Mouse (Mus musculus) left cerebral cortex, postnatal 14 days (tissue): Measurements from ENCODE around the gene Gmppb. TPM values are rescaled to one million over a fixed set of nuclear protein-coding genes. Genes with fewer than 3 reads are reported as not detected.

Experiments used
- DNase-seq, 2 experiments: peaks; one replicate each; pipeline ENCODE4 v3.0.0; 2021 to 2022; ENCODE audit warnings: low spot score in 2 of 2, mixed read lengths in 1 of 2
- intact Hi-C: fragments of 180-260 bp; cut with DNase I; formaldehyde crosslinking; loops from one replicate; pipeline ENCODE4 v1.15.1; 2025
- total RNA-seq, 2 experiments: library from RNA; stranded (reverse); gene quantifications; 2 replicates each; pipeline ENCODE4 v1.2.3; 2021

Gmppb gene
- total RNA-seq, 2 experiments from 2014 or later: 19.0 to 22.1 TPM

DNA sequence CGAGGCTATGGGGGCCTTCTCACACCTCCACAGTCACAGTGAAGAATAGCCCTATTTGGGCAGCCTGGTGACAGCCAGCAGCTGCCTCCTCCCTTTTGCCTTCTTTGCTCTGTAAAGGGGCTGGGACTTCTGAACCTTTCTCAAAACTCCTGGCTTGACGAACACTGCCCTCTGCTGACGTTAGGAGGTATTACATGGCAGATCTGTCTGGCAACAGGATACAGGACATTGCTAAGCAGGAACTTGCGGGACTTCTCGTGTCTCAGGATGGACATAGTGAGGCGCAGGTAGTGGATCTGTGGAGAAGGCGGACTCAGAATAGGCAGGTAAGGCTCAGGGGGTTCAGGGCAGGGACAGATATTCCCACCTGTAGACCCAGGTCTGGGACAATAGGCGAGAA lies 18.9 kb downstream of the Gmppb start:
- peak; percentile 88 to 89 for DNase-seq
- intact Hi-C loops: loop anchor here (5.0 kb wide), 1 partner anchor 166 kb away; no protein-coding TSS in a partner anchor

DNA sequence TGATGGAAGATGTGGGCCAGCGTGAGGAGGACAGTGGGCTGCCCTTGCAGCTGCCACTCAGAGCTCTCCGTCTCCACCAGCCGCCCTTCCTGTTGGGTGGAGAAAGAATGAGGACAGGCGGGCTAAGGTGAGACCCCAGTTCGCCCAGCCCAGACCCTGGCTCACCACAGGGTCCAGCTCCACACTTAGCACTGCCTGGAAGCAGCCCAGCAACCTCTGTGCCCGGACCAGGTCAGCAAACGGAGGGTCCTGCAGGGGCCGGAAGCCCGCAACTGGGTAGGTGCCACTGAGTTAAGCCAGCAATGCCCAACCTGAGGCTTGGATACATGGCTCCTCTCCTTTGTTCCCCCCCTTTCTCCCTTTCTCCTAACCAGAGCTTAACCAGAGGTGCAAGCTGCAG lies 20.0 kb downstream of the Gmppb start:
- intact Hi-C loops: loop anchor here (5.0 kb wide), 1 partner anchor 167 kb away; no protein-coding TSS in a partner anchor
- no peak for DNase-seq

DNA sequence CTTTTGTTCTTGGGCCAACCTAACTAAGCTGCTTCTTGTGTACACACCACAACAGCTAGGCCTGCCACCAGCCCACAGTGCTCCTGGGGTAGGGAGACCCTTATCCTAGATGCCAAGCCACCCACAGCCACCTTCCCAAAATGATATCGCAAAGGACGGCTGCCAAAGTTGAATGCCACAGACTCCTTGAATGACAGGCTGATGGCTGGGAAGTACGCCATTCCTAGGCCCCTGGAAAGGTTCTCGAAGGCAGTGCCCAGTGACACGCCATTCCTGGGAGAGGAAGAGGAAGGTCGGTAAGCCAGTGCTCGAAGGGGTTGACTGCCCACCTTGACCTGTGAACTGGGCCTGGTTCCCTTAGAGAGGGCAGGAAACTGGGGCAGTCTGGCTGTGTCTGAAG lies 20.5 kb downstream of the Gmppb start:
- intact Hi-C loops: loop anchor here (5.0 kb wide), 1 partner anchor 167 kb away; no protein-coding TSS in a partner anchor
- no peak for DNase-seq

DNA sequence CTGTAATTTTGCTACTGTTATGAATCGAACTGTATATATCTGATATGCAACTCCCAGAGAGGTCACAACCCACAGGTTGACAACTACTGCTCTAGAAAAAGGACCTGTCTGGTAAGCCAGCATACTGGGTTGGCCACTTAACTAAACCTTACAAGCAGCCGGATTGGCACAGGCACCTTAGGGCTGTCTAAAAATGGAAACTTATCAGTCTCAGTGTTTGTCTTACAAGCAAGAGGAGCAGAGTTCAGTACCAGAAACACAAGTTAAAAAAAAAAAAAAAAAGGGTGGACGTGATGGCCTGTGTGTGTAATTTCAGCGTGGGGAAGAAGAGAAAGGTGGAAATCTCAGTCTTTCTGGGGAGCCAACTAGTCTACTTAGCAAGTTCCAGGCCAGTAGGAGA lies 22.8 kb downstream of the Gmppb start:
- intact Hi-C loops: no loop called here
- no peak for DNase-seq

DNA sequence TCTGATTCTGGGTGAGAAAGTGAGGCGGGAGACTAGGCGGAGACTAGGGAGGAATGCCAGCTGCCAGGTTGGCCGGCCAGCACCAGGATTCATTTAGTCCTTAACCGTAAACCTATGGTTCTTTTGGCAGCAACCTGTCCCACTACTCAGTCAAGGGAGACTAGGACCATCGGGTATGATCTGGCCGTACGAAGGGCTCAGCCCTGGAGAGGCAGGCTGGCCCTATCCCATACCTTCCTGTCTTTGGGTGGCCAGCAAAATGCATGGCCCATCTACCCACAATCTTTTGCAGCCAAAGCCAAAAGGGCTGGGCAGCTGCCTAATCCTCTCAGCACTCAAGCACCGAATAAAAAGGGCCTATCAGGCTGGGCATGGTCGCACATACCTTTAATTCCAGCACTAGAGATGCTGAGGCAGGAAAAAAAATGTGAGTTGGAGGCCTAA lies 23.5 kb downstream of the Gmppb start:
- DNase-seq: no peak
- intact Hi-C loops: no loop called here

DNA sequence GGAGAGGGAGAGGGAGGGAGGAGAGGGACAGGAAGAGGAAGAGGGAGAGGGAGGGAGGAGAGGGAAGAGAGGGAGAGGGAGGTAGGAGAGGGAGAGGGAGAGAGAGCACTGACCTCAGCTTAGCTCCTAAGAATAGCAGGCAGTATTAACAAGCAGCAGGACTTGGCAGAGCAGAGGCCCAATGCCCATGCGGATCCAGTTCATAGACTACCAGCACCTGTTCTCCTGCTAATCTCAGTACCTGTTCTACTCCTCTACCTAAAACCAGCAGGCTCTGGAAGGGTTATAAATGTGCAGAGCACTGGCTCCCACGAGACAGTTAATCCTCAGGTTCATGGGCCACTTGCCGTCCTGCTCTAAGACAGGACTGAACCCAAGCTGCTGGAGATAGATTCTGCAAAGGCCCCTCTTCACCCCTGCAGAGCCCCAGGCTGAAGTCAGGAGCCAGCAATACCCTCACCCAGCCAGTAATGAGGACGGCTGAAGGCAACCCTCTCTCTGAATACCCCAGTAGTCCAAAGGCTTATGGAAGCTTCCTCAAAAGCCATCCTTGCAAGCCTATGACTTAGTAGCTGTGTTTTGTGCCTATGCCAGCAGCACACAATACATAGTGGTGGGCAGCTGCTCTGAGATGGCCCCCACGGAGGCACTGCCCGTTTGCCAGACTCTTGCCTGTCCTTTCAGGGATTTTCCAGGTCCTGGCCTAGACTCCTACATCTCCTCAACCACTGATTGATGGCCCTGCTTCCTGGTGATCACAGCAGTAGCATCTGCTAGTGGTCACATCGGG lies 24.3 kb downstream of the Gmppb start:
- intact Hi-C loops: no loop called here
- DNase-seq: no peak

DNA sequence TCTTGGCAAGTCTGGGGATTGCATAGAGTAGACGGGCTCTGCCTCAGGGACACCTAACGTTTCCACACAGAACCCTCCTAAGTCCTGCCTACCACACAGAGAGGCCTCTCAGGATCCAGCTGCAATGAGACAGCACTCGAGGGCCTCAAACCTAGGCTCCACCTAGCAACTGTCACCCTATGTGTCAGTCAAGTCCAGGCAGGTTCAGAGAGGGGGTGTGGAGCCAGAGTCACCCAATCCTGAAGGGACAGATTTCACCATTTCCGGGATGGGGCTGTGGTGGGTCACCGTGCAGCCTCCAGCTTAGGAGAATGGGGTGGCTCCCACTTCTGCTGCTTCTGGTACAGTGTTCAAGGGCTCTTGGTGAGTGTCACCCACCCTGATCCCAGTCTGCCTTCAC lies 31.1 kb downstream of the Gmppb start, which contains the start of gene Mst1:
TSS of gene Mst1 (plus strand) at position 269 of the 400 bp plus-strand sequence.
- intact Hi-C loops: no loop called here

DNA sequence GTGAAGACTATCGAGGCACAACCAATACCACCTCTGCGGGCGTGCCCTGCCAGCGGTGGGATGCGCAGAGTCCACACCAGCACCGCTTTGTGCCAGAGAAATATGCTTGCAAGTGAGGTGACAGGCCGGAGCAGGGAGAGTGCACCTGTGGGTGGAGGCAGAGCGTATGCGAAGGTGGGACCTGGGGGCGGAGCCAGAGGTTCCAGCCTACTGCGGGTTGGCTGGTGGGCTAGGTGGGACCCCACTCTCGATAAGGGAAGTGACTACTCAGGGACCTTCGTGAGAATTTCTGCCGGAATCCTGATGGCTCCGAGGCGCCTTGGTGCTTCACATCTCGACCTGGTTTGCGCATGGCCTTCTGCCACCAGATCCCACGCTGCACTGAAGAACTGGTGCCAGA lies 33.5 kb downstream of the Gmppb start:
- intact Hi-C loops: no loop called here
- no peak for DNase-seq

More for the DNA sequence above, 31.1 kb downstream of the Gmppb start, which contains the start of gene Mst1:
- no peak for DNase-seq

DNA sequence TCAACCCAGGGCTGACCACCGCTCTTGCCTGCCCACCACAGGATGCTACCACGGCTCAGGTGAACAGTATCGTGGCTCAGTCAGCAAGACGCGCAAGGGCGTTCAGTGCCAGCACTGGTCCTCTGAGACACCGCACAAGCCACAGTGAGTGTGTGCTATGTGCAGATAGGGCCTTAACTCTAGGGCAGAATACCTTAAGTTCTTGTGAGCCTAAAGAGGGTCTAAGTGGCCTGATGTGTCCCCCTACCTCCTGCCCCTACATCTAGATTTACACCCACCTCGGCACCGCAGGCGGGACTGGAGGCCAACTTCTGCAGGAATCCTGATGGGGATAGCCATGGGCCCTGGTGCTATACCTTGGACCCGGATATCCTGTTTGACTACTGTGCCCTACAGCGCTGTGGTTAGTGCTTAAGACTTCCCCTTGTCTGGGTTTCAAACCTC lies 34.0 kb downstream of the Gmppb start, which contains the start of gene Rnf123:
TSS of gene Rnf123 (minus strand) at position 359 of the 444 bp plus-strand sequence.
- intact Hi-C loops: no loop called here
- DNase-seq: no peak

DNA sequence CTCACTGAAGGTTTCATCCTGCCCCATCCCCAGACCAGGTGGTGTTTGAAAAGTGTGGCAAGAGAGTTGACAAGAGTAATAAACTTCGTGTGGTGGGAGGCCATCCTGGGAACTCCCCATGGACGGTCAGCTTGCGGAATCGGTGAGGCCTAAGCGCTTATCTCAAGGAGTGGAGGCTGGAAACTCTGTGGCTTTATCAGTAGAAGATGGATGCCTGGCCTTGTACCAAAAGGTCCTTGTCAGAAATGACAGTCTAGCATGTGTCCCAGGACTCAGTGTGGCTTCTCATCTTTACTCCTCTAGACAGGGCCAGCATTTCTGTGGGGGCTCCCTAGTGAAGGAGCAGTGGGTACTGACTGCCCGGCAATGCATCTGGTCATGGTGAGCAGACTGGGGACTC lies 34.5 kb downstream of the Gmppb start:
- no peak for DNase-seq
- intact Hi-C loops: no loop called here

DNA sequence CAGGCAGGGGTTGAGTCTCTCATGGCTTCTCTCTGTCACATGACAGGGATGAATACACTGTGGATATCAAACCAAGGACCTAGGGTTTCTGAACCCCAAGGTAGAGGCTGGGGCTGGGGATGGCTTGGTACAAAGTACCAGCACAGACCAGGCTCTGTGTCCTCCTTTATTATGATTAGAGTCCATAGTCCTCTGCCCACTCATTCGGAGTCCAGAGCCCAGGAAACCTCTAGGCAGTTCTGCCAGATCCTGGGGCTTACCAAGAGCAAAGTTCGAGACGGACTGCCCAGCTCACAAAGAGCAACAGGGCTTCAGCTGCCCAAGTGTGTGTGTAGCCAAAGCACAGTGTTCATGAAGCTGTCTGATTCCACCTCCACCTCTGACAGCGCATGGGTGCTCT lies 36.2 kb downstream of the Gmppb start:
- intact Hi-C loops: no loop called here
- DNase-seq: no peak

DNA sequence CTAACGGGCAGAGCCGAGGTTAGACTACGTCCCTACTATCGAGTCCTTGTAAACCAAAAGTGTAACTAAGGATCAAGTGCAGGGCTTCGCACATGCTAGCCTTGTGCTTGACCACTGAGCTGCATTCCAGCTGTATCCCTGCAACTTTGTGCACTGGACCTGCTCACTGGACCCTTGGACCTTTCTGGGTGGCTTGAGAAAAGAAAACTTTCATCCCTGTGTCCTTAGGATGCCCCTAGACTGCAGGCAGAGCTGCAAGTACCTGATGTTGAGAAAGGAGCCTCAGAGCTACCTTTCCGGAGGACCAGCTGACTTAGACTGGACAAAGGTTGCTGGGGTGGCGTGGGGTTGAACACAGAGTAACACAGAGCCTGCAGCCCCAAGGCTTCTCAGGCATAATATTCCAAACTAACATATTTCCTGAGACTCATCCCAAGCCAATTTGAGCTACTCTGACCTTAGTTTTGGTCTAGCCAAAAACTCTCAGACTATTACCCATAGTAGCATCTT lies 41.6 kb downstream of the Gmppb start:
- DNase-seq: no peak
- intact Hi-C loops: no loop called here

DNA sequence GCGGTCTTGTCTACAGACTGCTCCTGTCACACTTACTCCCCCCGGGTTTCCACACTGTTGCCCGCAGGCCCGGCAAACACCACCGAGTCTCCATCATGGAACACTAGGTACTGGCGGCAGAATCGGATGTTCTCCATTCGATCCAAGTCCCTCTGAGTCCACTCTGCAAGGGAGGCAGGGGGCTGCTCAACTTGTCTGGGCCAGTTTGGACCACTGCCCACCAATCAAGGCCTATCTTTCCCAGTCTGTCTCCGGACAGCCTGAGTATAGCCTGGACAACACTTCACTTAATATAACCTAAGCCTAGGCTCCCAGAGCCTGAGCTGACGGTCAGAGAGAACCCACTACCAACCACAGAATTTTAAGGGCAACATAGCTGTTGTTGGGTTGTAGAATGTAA lies 44.5 kb downstream of the Gmppb start:
- intact Hi-C loops: no loop called here
- no peak for DNase-seq

DNA sequence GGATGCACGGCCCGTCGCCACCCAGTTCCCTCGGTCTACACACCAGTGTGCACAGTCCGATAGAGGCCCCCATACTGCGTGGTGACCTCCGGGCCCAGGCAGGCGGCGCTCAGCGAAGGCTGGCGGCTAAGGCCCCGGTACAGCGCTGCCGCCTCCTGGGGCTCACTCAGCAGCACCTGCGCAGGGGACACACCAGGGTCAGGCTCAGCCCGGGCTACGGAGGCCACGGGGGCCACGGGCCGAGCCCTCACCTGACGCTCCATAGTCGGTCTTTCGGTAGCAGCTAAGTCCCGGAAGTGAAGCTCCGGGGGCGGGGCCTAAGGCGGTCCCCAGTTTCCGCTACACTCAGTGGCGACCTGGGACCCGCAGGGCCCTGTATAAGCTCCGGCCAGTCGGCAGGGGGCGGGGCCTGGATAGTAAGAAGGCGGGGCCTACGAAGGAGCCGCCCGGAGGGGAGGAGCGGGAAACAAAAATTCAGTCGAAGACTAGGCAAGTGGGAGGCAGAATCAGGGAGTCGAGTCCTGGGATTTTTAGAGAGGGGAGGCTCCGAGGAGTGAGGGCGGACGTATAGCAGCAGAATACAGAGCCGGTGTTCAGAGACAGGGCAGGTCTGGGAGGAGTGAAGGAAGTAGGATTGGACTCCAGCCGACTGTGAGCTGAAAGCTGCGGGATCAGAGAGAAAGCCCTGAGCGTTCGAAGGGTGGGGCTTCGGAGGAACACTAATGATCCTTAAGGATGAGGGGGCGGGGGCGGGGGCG lies 45.3 kb downstream of the Gmppb start, which contains the start of gene Apeh:
TSS of gene Apeh (minus strand) at position 423 of the 758 bp plus-strand sequence.
- DNase-seq: peak; percentile 83 to 87
- intact Hi-C loops: no loop called here

DNA sequence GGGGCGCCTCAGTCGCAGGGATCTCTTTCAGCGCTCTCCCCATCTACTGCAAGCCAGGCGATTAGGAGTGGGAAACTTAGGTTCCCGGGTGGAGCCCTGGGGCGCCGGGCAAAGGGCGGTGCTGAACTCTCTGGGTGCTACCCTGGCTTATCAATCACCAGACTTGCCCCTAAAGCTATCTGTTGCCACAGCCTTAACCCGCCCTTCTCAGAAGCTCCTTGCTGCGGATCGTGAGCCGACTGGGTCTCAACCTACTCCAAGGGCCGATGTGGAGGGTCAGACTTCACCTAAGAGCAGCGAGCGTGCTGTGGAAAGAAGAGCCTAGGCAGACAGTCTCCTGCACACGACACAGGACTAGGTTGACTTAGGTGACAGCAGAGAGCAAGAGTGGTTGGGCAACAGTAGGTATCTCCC lies 46.0 kb downstream of the Gmppb start:
- peak in 1 of 2 experiments; percentile 57 for DNase-seq
- intact Hi-C loops: loop anchor here (1.0 to 5.0 kb wide), 2 partner anchors 106 to 187 kb away; no protein-coding TSS in a partner anchor

DNA sequence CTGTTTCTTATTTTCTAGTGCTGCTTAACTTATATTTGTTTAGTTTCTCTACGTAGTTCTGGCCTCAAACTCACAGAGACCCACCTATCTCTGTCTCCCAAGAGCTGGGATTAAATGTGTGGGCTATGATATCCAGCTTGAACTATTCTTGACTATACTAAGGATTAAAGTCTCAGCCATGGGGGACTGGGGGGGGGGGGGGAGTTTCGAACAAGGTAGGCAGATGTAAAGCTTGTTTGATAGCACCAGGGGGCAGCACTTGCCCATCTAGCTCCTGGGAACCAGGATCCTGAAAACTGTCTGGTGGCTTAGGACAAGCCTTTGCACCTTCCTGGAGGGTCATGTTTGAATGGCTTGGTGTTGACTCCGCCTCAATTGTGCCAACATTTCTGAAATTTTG lies 46.5 kb downstream of the Gmppb start:
- peak in 1 of 2 experiments; percentile 69 for DNase-seq
- intact Hi-C loops: loop anchor here (1.0 to 5.0 kb wide), 2 partner anchors 106 to 187 kb away; no protein-coding TSS in a partner anchor

DNA sequence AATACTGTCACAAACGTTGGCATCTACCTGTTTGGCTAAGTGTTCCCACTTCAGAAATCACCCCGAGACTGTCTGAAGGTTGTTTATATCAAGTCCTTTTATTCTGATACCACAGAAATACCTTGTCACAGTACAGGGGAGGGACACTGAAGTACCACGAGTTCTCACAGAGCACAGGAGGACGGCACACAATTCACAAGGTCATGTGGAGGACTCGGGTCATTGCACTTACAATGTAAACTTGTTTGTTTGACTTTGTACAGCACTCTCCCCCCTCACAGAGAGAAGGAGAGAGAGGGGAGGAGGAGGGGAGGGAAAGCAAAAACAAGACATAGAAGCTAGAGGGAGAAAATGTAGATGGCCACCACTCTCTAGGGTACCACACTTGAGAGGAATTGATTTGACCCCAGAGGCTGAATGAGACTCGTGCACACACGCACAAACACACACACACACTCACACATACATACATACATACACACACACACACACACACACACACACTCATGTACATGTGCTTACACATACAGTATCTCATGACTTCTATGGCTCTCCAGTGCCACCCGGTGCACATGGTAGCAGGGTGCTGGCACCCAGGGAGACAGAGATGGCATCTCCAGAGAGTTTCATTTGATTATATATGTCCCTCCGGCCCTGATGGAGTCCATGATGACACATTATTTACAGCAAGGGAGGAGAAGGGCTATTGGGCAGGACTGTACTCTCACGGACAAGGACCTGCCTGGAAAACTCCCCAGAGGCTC lies 47.1 kb downstream of the Gmppb start:
- DNase-seq: no peak
- intact Hi-C loops: loop anchor here (1.0 to 5.0 kb wide), 2 partner anchors 105 to 186 kb away; no protein-coding TSS in a partner anchor

DNA sequence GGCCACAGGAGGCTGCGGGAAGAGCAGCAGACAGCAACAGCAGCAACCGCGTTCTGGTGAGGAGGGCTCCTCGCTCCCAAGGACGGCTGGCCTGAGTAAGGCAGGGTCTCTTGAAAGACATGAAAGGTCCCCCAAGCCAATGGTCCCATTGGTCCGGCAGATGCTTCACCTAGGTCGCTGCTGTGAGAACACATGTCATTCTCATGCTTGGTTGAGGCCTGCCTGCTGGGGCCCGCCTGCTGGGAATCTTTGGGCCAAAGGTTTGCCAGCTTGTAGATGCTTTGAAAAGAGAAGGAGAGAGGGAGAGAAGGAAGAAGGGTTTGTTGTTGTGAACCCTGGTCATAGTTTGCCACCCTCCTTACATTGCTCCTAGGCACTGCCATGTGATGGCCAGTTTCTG lies 50.6 kb downstream of the Gmppb start:
- no peak for DNase-seq
- intact Hi-C loops: loop anchor here (5.0 kb wide), 1 partner anchor 183 kb away; no protein-coding TSS in a partner anchor
